Comparison of ENCODE assay signal across 32 mouse cellular contexts in genomic region chr14:43986147-43986546, GRCm38 (mm10). TPM values are rescaled to one million over a fixed set of nuclear protein-coding genes. Genes with fewer than 3 reads are reported as not detected.
DNase-seq lines count a peak whose midpoint lies in the region; ATAC-seq and TF ChIP-seq lines count a peak whose summit lies in the region.
"Had no signal": no experiment of that assay in that cellular context is flagged by ENCODE, and none has a peak within 500 bp of the region (broad histone marks: within the 10 kb centered on the region; RNA-seq: fewer than 3 reads in every experiment).

No protein-coding gene starts in this region.

- TF ChIP-seq CTCF in heart, adult 2 months (IDR thresholded peaks at IDR 0.05): no peak
- no peak for TF ChIP-seq CTCF in liver, postnatal 0 days (IDR thresholded peaks at IDR 0.05; ENCODE audit: low read depth)
- TF ChIP-seq CTCF in liver, embryonic 14.5 days (IDR thresholded peaks at IDR 0.05; ENCODE audit: low read depth): no peak

- H3K27me3 ChIP-seq in heart, adult 2 months (ENCODE audit: control insufficient read depth, insufficient read depth, low read length): no peaks in the 10 kb centered on the region
- H3K27me3 ChIP-seq in liver, postnatal 0 days (ENCODE audit: insufficient read depth, low read length): no peaks in the 10 kb centered on the region
- no peaks in the 10 kb centered on the region for H3K27me3 ChIP-seq in liver, embryonic 14.5 days (ENCODE audit: control insufficient read depth, insufficient read depth, low read length)
- H3K27me3 ChIP-seq: heart, embryonic 13.5 days had no signal

- TF ChIP-seq EP300 in heart, adult 2 months (IDR thresholded peaks at IDR 0.05; ENCODE audit: insufficient read depth, low read depth, low read length): no peak
- TF ChIP-seq EP300 in liver, postnatal 0 days (IDR thresholded peaks at IDR 0.05; ENCODE audit: low read depth): no peak
- no peak for TF ChIP-seq EP300 in liver, embryonic 14.5 days (IDR thresholded peaks at IDR 0.05; ENCODE audit: low read depth)

- H3K4me2 ChIP-seq in liver, postnatal 0 days (ENCODE audit: low read depth, low read length): no peak overlapping the region
- no peak overlapping the region for H3K4me2 ChIP-seq in liver, embryonic 14.5 days (ENCODE audit: low read depth)
- H3K4me2 ChIP-seq: heart, embryonic 13.5 days; hindbrain, embryonic 14.5 days had no signal

- WGBS in heart, adult 2 months: 83% methylated on average over 2 of the region's 2 CpGs
- 91% methylated on average over 2 of the region's 2 CpGs for WGBS in liver, postnatal 0 days (ENCODE audit: insufficient replicate concordance)
- 73% methylated on average over 2 of the region's 2 CpGs for WGBS in liver, embryonic 14.5 days (ENCODE audit: insufficient replicate concordance)

- H3K9ac ChIP-seq in heart, adult 2 months (ENCODE audit: low read depth, low read length): no peak overlapping the region
- no peak overlapping the region for H3K9ac ChIP-seq in liver, postnatal 0 days (replicated peaks)
- H3K9ac ChIP-seq in liver, embryonic 14.5 days (replicated peaks): no peak overlapping the region
- H3K9ac ChIP-seq: forebrain, postnatal 0 days; heart, embryonic 13.5 days; hindbrain, embryonic 14.5 days had no signal

- H3K27ac ChIP-seq in heart, adult 2 months: no peak overlapping the region
- no peak overlapping the region for H3K27ac ChIP-seq in liver, postnatal 0 days (ENCODE audit: low read depth)
- no peak overlapping the region for H3K27ac ChIP-seq in liver, embryonic 14.5 days
- H3K27ac ChIP-seq: forebrain, embryonic 10.5 days; gastrocnemius, adult 2 months; heart, embryonic 10.5 days; heart, embryonic 13.5 days; hindbrain, embryonic 14.5 days had no signal

- no peak overlapping the region for H3K4me3 ChIP-seq in heart, adult 2 months
- no peak overlapping the region for H3K4me3 ChIP-seq in liver, postnatal 0 days (ENCODE audit: low read depth, low read length)
- no peak overlapping the region for H3K4me3 ChIP-seq in liver, embryonic 14.5 days (ENCODE audit: insufficient read depth in 1 of 2, low read depth in 2 of 2, low read length in 2 of 2)
- H3K4me3 ChIP-seq: forebrain, embryonic 10.5 days; gastrocnemius, adult 2 months; heart, embryonic 10.5 days; heart, embryonic 13.5 days had no signal

- no peak for TF ChIP-seq POLR2A in heart, adult 2 months (IDR thresholded peaks at IDR 0.05; ENCODE audit: insufficient read depth, low read depth, low read length)

- no peaks in the 10 kb centered on the region for H3K36me3 ChIP-seq in heart, adult 2 months (ENCODE audit: control insufficient read depth, insufficient read depth, low read length)
- H3K36me3 ChIP-seq in liver, postnatal 0 days (replicated peaks; ENCODE audit: insufficient read depth, low read length): no peaks in the 10 kb centered on the region
- H3K36me3 ChIP-seq in liver, embryonic 14.5 days (replicated peaks; ENCODE audit: control insufficient read depth, insufficient read depth, low read depth): no peaks in the 10 kb centered on the region
- H3K36me3 ChIP-seq: forebrain, embryonic 10.5 days; heart, embryonic 10.5 days; heart, embryonic 13.5 days had no signal

- intact Hi-C loops in heart, adult 2 months (cut with DNase I): loop anchor here (5.0 kb wide), 1 partner anchor 64 kb away; the partner anchor contains the start of gene Ear10
- intact Hi-C loops in left cerebral cortex, postnatal 10 days (cut with DNase I): no loop called here

- ATAC-seq in liver, postnatal 0 days: no peak
- peak; percentile 44; the same call in 1 of the 2 replicates for ATAC-seq in liver, embryonic 14.5 days (ENCODE audit: insufficient read depth)
- ATAC-seq: forebrain, embryonic 14.5 days; forebrain, postnatal 0 days had no signal

- no peaks in the 10 kb centered on the region; the same call in 1 of the 2 replicates for H3K4me1 ChIP-seq in heart, adult 2 months (ENCODE audit: control insufficient read depth, insufficient read depth, low read length)
- H3K4me1 ChIP-seq in liver, postnatal 0 days (ENCODE audit: insufficient read depth): no peaks in the 10 kb centered on the region
- no peaks in the 10 kb centered on the region for H3K4me1 ChIP-seq in liver, embryonic 14.5 days (replicated peaks; ENCODE audit: control insufficient read depth in 2 of 2, insufficient read depth in 2 of 2, low read length in 1 of 2)
- H3K4me1 ChIP-seq: forebrain, embryonic 10.5 days had no signal

- peak; percentile 65 for DNase-seq in heart, adult 11 months
- no peak for DNase-seq in heart, adult 2 months
- DNase-seq in kidney, adult 9 months: peak; percentile 3
- no peak for DNase-seq in kidney, adult 18-20 months
- DNase-seq in liver: peak; percentile 34
- no peak for DNase-seq in liver, postnatal 0 days
- DNase-seq in liver, embryonic 14.5 days (ENCODE audit: low read depth in 3 of 3, low spot score in 3 of 3): no peak
- DNase-seq in left cerebral cortex, postnatal 10 days (ENCODE audit: extremely low spot score in 1 of 2, low spot score in 2 of 2): no peak
- DNase-seq: adrenal gland, postnatal 10 days; adrenal gland, postnatal 36 days; cerebellum, adult 18-20 months; cerebellum, adult 9-10 months; cerebellum, postnatal 14 days; forebrain, postnatal 0 days; gastrocnemius, adult 2 months; gastrocnemius, postnatal 14 days; heart, adult 18-20 months; heart, postnatal 14 days; heart, postnatal 4 days had no signal

- no peaks in the 10 kb centered on the region for H3K9me3 ChIP-seq in liver, postnatal 0 days (ENCODE audit: low read length)
- no peaks in the 10 kb centered on the region for H3K9me3 ChIP-seq in liver, embryonic 14.5 days (ENCODE audit: control insufficient read depth, low read length)
- H3K9me3 ChIP-seq: forebrain, embryonic 10.5 days; heart, embryonic 10.5 days; heart, embryonic 13.5 days had no signal

- H3K79me2 ChIP-seq in heart, adult 2 months (replicated peaks; ENCODE audit: control insufficient read depth, insufficient read depth, low read length): no peaks in the 10 kb centered on the region

RNA-seq across cellular contexts. Expression of gene Ang6, which starts 15.9 kb away (rescaled TPM):
- total RNA-seq in heart, adult 2 months (2021): not detected
- not detected in 2 replicates for polyA plus RNA-seq in heart, adult 2 months (2012; rRNA removed)
- polyA plus RNA-seq in liver, postnatal 0 days (2015; fragmentation: Nextera tagmentation; extraction: Ambion mirVana): not detected in 2 replicates
- 0.15 TPM in 1 of 2 replicates, not detected in the other for polyA plus RNA-seq in liver, embryonic 14.5 days (2012; rRNA removed)
- not detected in 2 replicates for polyA plus RNA-seq in liver, embryonic 14.5 days (2014; fragmentation: Nextera tagmentation; extraction: Ambion mirVana)
- not detected for total RNA-seq in left cerebral cortex, postnatal 10 days (2021)
- total RNA-seq: adrenal gland, adult 18-20 months; adrenal gland, postnatal 10 days; adrenal gland, postnatal 36 days; ES-E14; forebrain, postnatal 0 days; gastrocnemius, adult 2 months; gastrocnemius, postnatal 14 days; gastrocnemius, postnatal 4 days; heart, adult 18-20 months; heart, postnatal 14 days; heart, postnatal 4 days had no signal
- polyA plus RNA-seq: embryonic facial prominence, embryonic 11.5 days; embryonic facial prominence, embryonic 14.5 days; forebrain, embryonic 10.5 days; forebrain, embryonic 14.5 days; forebrain, postnatal 0 days; frontal cortex, adult 2 months; heart, embryonic 10.5 days; heart, embryonic 13.5 days; heart, embryonic 16.5 days; hindbrain, embryonic 11.5 days; hindbrain, embryonic 14.5 days had no signal

RNA-seq across cellular contexts. Expression of gene Ang5, which starts 29.3 kb away (rescaled TPM):
- total RNA-seq in heart, adult 2 months (2021): not detected
- not detected in 2 replicates for polyA plus RNA-seq in heart, adult 2 months (2012; rRNA removed)
- polyA plus RNA-seq in liver, postnatal 0 days (2015; fragmentation: Nextera tagmentation; extraction: Ambion mirVana): not detected in 2 replicates
- polyA plus RNA-seq in liver, embryonic 14.5 days (2012; rRNA removed): not detected in 2 replicates
- not detected in 2 replicates for polyA plus RNA-seq in liver, embryonic 14.5 days (2014; fragmentation: Nextera tagmentation; extraction: Ambion mirVana)
- not detected for total RNA-seq in left cerebral cortex, postnatal 10 days (2021)
- total RNA-seq: adrenal gland, adult 18-20 months; adrenal gland, postnatal 10 days; adrenal gland, postnatal 36 days; ES-E14; forebrain, postnatal 0 days; gastrocnemius, adult 2 months; gastrocnemius, postnatal 14 days; gastrocnemius, postnatal 4 days; heart, adult 18-20 months; heart, postnatal 14 days; heart, postnatal 4 days had no signal
- polyA plus RNA-seq: embryonic facial prominence, embryonic 11.5 days; embryonic facial prominence, embryonic 14.5 days; forebrain, embryonic 10.5 days; forebrain, embryonic 14.5 days; forebrain, postnatal 0 days; frontal cortex, adult 2 months; heart, embryonic 10.5 days; heart, embryonic 13.5 days; heart, embryonic 16.5 days; hindbrain, embryonic 11.5 days; hindbrain, embryonic 14.5 days had no signal

Comparison
In these comparisons a context has a peak if more than half of its experiments do, and no peak if none do; other contexts are left out.
1. DNase-seq: peak in heart, adult 11 months (single experiment), kidney, adult 9 months (single experiment) and liver (single experiment); none in heart, adult 2 months (0 of 2), kidney, adult 18-20 months (single experiment), liver, postnatal 0 days (single experiment), liver, embryonic 14.5 days (0 of 3) and left cerebral cortex, postnatal 10 days (0 of 2).